Mouse (Mus musculus) erythroblast, embryonic 14.5 days (primary cell): ENCODE measurements around the gene Fgfrl1. TPM values are rescaled to one million over a fixed set of nuclear protein-coding genes. Genes with fewer than 3 reads are reported as not detected.

Experiments
- H3K27me3 ChIP-seq: 2 replicates; pipeline ENCODE4 v1.6.1; 2012; ENCODE audit warnings: inconsistent platforms; ENCODE audit not compliant: control insufficient read depth
- H3K36me3 ChIP-seq: 2 replicates; pipeline ENCODE4 v1.6.1; 2012; ENCODE audit warnings: mild to moderate bottlenecking, inconsistent platforms; ENCODE audit not compliant: control insufficient read depth
- H3K4me1 ChIP-seq: 2 replicates; pipeline ENCODE4 v1.6.1; 2012; ENCODE audit warnings: inconsistent platforms; ENCODE audit not compliant: control insufficient read depth
- H3K4me3 ChIP-seq: replicated peaks from 2 replicates; pipeline ENCODE3; 2012; ENCODE audit warnings: moderate library complexity, mild to moderate bottlenecking, inconsistent platforms
- H3K9me3 ChIP-seq: 2 replicates; pipeline ENCODE4 v1.6.1; 2012; ENCODE audit warnings: low read length, inconsistent platforms, mixed read lengths; ENCODE audit not compliant: control insufficient read depth
- GATA1 ChIP-seq: IDR thresholded peaks from 2 replicates; pipeline ENCODE4 v1.6.1; 2012; ENCODE audit warnings: low read length, inconsistent platforms, mixed read lengths
- TAL1 ChIP-seq: IDR thresholded peaks from 3 replicates; pipeline ENCODE4 v1.6.1; 2012; ENCODE audit warnings: low read length, inconsistent platforms, mixed read lengths
- polyA plus RNA-seq: library from polyadenylated mRNA; stranded (reverse); fragments of >175 nt; gene quantifications from 2 replicates; pipeline ENCODE4 v1.2.3, GENCODE M21; 2012

The Fgfrl1 gene
- polyA plus RNA-seq, 1 experiment = 1.8 TPM

- H3K9me3 ChIP-seq = no peaks in the 10 kb centered on the region
- peaks cover 42% of the 10 kb centered on the region for H3K36me3 ChIP-seq
- TF ChIP-seq TAL1 (no peak), GATA1 (no peak)
- no peak overlapping the region for H3K4me3 ChIP-seq
- H3K27me3 ChIP-seq = no peaks in the 10 kb centered on the region
- peaks cover 14% of the 10 kb centered on the region for H3K4me1 ChIP-seq
Observed at GRCm38 (mm10) chr5:108708419-108708818, 16.2 kb downstream of the Fgfrl1 start.

GRCm38 (mm10) chr5:108708981-108709731 is 17.0 kb downstream of the Fgfrl1 start:
- Histone ChIP-seq H3K36me3 (peaks cover 36% of the 10 kb centered on the region), H3K9me3 (no peaks in the 10 kb centered on the region), H3K4me3 (no peak overlapping the region), H3K4me1 (peaks cover 7% of the 10 kb centered on the region), H3K27me3 (no peaks in the 10 kb centered on the region)
- TF ChIP-seq TAL1 (no peak), GATA1 (no peak)

GRCm38 (mm10) chr5:108711968-108712367 is 19.8 kb downstream of the Fgfrl1 start:
- Histone ChIP-seq H3K36me3 (peaks cover 10% of the 10 kb centered on the region), H3K27me3 (no peaks in the 10 kb centered on the region), H3K4me1 (peaks cover 7% of the 10 kb centered on the region), H3K9me3 (no peaks in the 10 kb centered on the region), H3K4me3 (no peak overlapping the region)
- TF ChIP-seq GATA1 (no peak), TAL1 (no peak)

GRCm38 (mm10) chr5:108713096-108713495 is 20.9 kb downstream of the Fgfrl1 start:
- TF ChIP-seq GATA1 (no peak), TAL1 (no peak)

GRCm38 (mm10) chr5:108713691-108714090 is 21.5 kb downstream of the Fgfrl1 start:
- Histone ChIP-seq H3K4me1 (peaks cover 2% of the 10 kb centered on the region; the same call in 1 of the 2 replicates), H3K36me3 (no peaks in the 10 kb centered on the region), H3K9me3 (no peaks in the 10 kb centered on the region), H3K27me3 (0 out of 2 replicates have a peak, but pooled peaks cover under 1% of the 10 kb centered on the region), H3K4me3 (no peak overlapping the region)
- TF ChIP-seq GATA1 (no peak), TAL1 (no peak)

More at GRCm38 (mm10) chr5:108713096-108713495, 20.9 kb downstream of the Fgfrl1 start:
- no peak overlapping the region for H3K4me3 ChIP-seq
- peaks cover 3% of the 10 kb centered on the region; the same call in 1 of the 2 replicates for H3K4me1 ChIP-seq
- H3K27me3 ChIP-seq = no peaks in the 10 kb centered on the region
- H3K9me3 ChIP-seq = no peaks in the 10 kb centered on the region
- H3K36me3 ChIP-seq = peaks cover 2% of the 10 kb centered on the region; the same call in 1 of the 2 replicates

- peaks cover 5% of the 10 kb centered on the region; the same call in 1 of the 2 replicates for H3K27me3 ChIP-seq
- TF ChIP-seq GATA1 (no peak), TAL1 (no peak)
- no peak overlapping the region for H3K4me3 ChIP-seq
- H3K4me1 ChIP-seq = no peaks in the 10 kb centered on the region
- H3K36me3 ChIP-seq = no peaks in the 10 kb centered on the region
- no peaks in the 10 kb centered on the region for H3K9me3 ChIP-seq
Observed at GRCm38 (mm10) chr5:108714149-108714548, 22.0 kb downstream of the Fgfrl1 start.

GRCm38 (mm10) chr5:108715974-108716373 is 23.8 kb downstream of the Fgfrl1 start:
- Histone ChIP-seq H3K4me3 (no peak overlapping the region), H3K9me3 (no peaks in the 10 kb centered on the region), H3K27me3 (peaks cover 12% of the 10 kb centered on the region), H3K36me3 (no peaks in the 10 kb centered on the region), H3K4me1 (no peaks in the 10 kb centered on the region)
- no peak for TF ChIP-seq TAL1
- TF ChIP-seq GATA1 = no peak

- Histone ChIP-seq H3K9me3 (no peaks in the 10 kb centered on the region), H3K4me1 (no peaks in the 10 kb centered on the region), H3K27me3 (peaks cover 12% of the 10 kb centered on the region), H3K4me3 (no peak overlapping the region), H3K36me3 (no peaks in the 10 kb centered on the region)
- TF ChIP-seq GATA1 (no peak), TAL1 (no peak)
Observed at GRCm38 (mm10) chr5:108718051-108718450, 25.9 kb downstream of the Fgfrl1 start.

- no peaks in the 10 kb centered on the region for H3K36me3 ChIP-seq
- no peak for TF ChIP-seq TAL1
- no peak for TF ChIP-seq GATA1
- peaks cover 12% of the 10 kb centered on the region for H3K27me3 ChIP-seq
- H3K4me3 ChIP-seq = no peak overlapping the region
- no peaks in the 10 kb centered on the region for H3K4me1 ChIP-seq
- no peaks in the 10 kb centered on the region for H3K9me3 ChIP-seq
Observed at GRCm38 (mm10) chr5:108719761-108720160, 27.6 kb downstream of the Fgfrl1 start.

- Histone ChIP-seq H3K27me3 (peaks cover 12% of the 10 kb centered on the region), H3K4me3 (no peak overlapping the region), H3K4me1 (no peaks in the 10 kb centered on the region), H3K9me3 (no peaks in the 10 kb centered on the region), H3K36me3 (peaks cover 21% of the 10 kb centered on the region)
- no peak for TF ChIP-seq GATA1
- no peak for TF ChIP-seq TAL1
Observed at GRCm38 (mm10) chr5:108724006-108724405, 31.8 kb downstream of the Fgfrl1 start.
